9 mouse cellular contexts compared by ENCODE assay signal in genomic region chr11:58957226-58957914, GRCm38 (mm10). TPM values are rescaled to one million over a fixed set of nuclear protein-coding genes. Genes with fewer than 3 reads are reported as not detected.
DNase-seq lines count a peak whose midpoint lies in the region; ATAC-seq and TF ChIP-seq lines count a peak whose summit lies in the region.
"Had no signal": no experiment of that assay in that cellular context is flagged by ENCODE, and none has a peak within 500 bp of the region (broad histone marks: within the 10 kb centered on the region; RNA-seq: fewer than 3 reads in every experiment).

No protein-coding gene starts in this region.

- H3K9ac ChIP-seq in heart, embryonic 16.5 days (ENCODE audit: low read length), result no peak overlapping the region; the same call in 1 of the 2 replicates
- H3K9ac ChIP-seq in midbrain, embryonic 12.5 days (replicated peaks), result peak overlapping the region; percentile 89; the same call in 1 of the 2 replicates

- no peak overlapping the region for H3K27ac ChIP-seq in heart, embryonic 16.5 days (ENCODE audit: low read length)
- 0 out of 2 replicates have a peak overlapping the region, but pooled peaks have one; percentile 20 for H3K27ac ChIP-seq in cortical plate, adult 2 months (ENCODE audit: insufficient read depth, low read length)
- no peak overlapping the region for H3K27ac ChIP-seq in hindbrain, embryonic 10.5 days
- no peak overlapping the region for H3K27ac ChIP-seq in midbrain, embryonic 12.5 days (replicated peaks)

- DNase-seq in heart, adult 8-10 months (ENCODE audit: low spot score), result no peak
- no peak for DNase-seq in hindbrain, embryonic 10.5 days (ENCODE audit: low spot score)
- no peak for DNase-seq in adrenal gland, adult 18-20 months (ENCODE audit: low spot score in 2 of 2)
- DNase-seq in gastrocnemius, postnatal 25 days, result no peak
- DNase-seq in thymus, postnatal 25 days, result no peak

- H3K9me3 ChIP-seq in heart, embryonic 16.5 days (replicated peaks; ENCODE audit: control insufficient read depth, low read length), result peaks cover 9% of the 10 kb centered on the region
- peaks cover 8% of the 10 kb centered on the region for H3K9me3 ChIP-seq in hindbrain, embryonic 10.5 days
- H3K9me3 ChIP-seq in midbrain, embryonic 12.5 days, result no peaks in the 10 kb centered on the region

- no peak for TF ChIP-seq POLR2A in cortical plate, adult 2 months (IDR thresholded peaks at IDR 0.05; ENCODE audit: extremely low read depth, insufficient read depth, low read length)

- no peak for ATAC-seq in heart, embryonic 16.5 days (replicated peaks; ENCODE audit: extremely low read depth, insufficient read depth, low FRiP score)
- no peak for ATAC-seq in midbrain, embryonic 12.5 days (ENCODE audit: low FRiP score, low read depth)
- ATAC-seq: lung, postnatal 0 days had no signal

- TF ChIP-seq CTCF in cortical plate, adult 2 months (IDR thresholded peaks at IDR 0.05; ENCODE audit: extremely low read depth, insufficient read depth, low read length), result no peak

- peaks cover 33% of the 10 kb centered on the region for H3K4me1 ChIP-seq in heart, embryonic 16.5 days (ENCODE audit: control insufficient read depth, insufficient read depth, low read length)
- H3K4me1 ChIP-seq in cortical plate, adult 2 months (ENCODE audit: control insufficient read depth, insufficient read depth, low read length), result peaks cover 4% of the 10 kb centered on the region; the same call in 1 of the 2 replicates
- peaks cover 44% of the 10 kb centered on the region for H3K4me1 ChIP-seq in hindbrain, embryonic 10.5 days (replicated peaks)
- peaks cover 40% of the 10 kb centered on the region for H3K4me1 ChIP-seq in midbrain, embryonic 12.5 days

- peak overlapping the region; percentile 96 for H3K4me2 ChIP-seq in heart, embryonic 16.5 days (ENCODE audit: low read depth, low read length)
- peak overlapping the region; percentile 94 for H3K4me2 ChIP-seq in midbrain, embryonic 12.5 days (replicated peaks)

- WGBS in heart, embryonic 16.5 days, result 83% methylated on average over 5 of the region's 5 CpGs
- WGBS in hindbrain, embryonic 10.5 days, result 87% methylated on average over 5 of the region's 5 CpGs
- 91% methylated on average over 5 of the region's 5 CpGs for WGBS in midbrain, embryonic 12.5 days

- peaks cover 2% of the 10 kb centered on the region; the same call in 1 of the 2 replicates for H3K36me3 ChIP-seq in heart, embryonic 16.5 days (ENCODE audit: control insufficient read depth, insufficient read depth)
- H3K36me3 ChIP-seq in hindbrain, embryonic 10.5 days, result peaks cover 15% of the 10 kb centered on the region
- 0 out of 2 replicates have a peak, but pooled peaks cover 10% of the 10 kb centered on the region for H3K36me3 ChIP-seq in midbrain, embryonic 12.5 days

- no peak overlapping the region; the same call in 1 of the 2 replicates for H3K4me3 ChIP-seq in heart, embryonic 16.5 days (ENCODE audit: low read length)
- peak overlapping the region; percentile 76 for H3K4me3 ChIP-seq in cortical plate, adult 2 months (ENCODE audit: insufficient read depth, low read length)
- H3K4me3 ChIP-seq in hindbrain, embryonic 10.5 days, result peak overlapping the region; percentile 89
- H3K4me3 ChIP-seq in midbrain, embryonic 12.5 days, result peak overlapping the region; percentile 58

- H3K27me3 ChIP-seq in heart, embryonic 16.5 days (ENCODE audit: control insufficient read depth, insufficient read depth, low read length), result peaks cover 13% of the 10 kb centered on the region; the same call in 1 of the 2 replicates
- H3K27me3 ChIP-seq in hindbrain, embryonic 10.5 days (ENCODE audit: insufficient read depth, poor library complexity, severe bottlenecking), result peaks cover 18% of the 10 kb centered on the region
- H3K27me3 ChIP-seq in midbrain, embryonic 12.5 days, result peaks cover 20% of the 10 kb centered on the region

RNA-seq across cellular contexts. Expression of gene Hist3h2a, which starts 2.9 kb away (rescaled TPM):
- 33.9 and 35.2 TPM in 2 replicates for polyA plus RNA-seq in heart, embryonic 16.5 days (2015; fragmentation: Nextera tagmentation; extraction: Ambion mirVana)
- 10 to 100 TPM; 10.5 to 17.8 (median 16.0) TPM for total RNA-seq in heart, adult 8-10 months (2022)
- polyA plus RNA-seq in cortical plate, adult 2 months (2012; rRNA removed), result 40.1 and 42.8 TPM in 2 replicates
- polyA plus RNA-seq in hindbrain, embryonic 10.5 days (2016; fragmentation: Nextera tagmentation; extraction: Ambion mirVana), result 25.4 and 49.0 TPM in 2 replicates
- 87.2 and 87.5 TPM in 2 replicates for polyA plus RNA-seq in midbrain, embryonic 12.5 days (2016; fragmentation: Nextera tagmentation; extraction: Ambion mirVana)
- 10 to 100 TPM; 13.3 to 17.6 TPM for total RNA-seq in adrenal gland, adult 18-20 months (2021)
- total RNA-seq in gastrocnemius, postnatal 25 days (2021), result 10 to 100 TPM; 10.1 to 11.1 TPM

RNA-seq across cellular contexts. Expression of gene Trim17, which starts 2.9 kb away (rescaled TPM):
- polyA plus RNA-seq in heart, embryonic 16.5 days (2015; fragmentation: Nextera tagmentation; extraction: Ambion mirVana), result 0.26 and 0.39 TPM in 2 replicates
- total RNA-seq in heart, adult 8-10 months (2022), result under 1 TPM in 3 of 4 experiments, not detected in 1; 0.06 to 0.20 (median 0.08) TPM
- polyA plus RNA-seq in cortical plate, adult 2 months (2012; rRNA removed), result 6.6 and 7.4 TPM in 2 replicates
- polyA plus RNA-seq in hindbrain, embryonic 10.5 days (2016; fragmentation: Nextera tagmentation; extraction: Ambion mirVana), result 0.41 and 0.85 TPM in 2 replicates
- 0.64 and 0.86 TPM in 2 replicates for polyA plus RNA-seq in midbrain, embryonic 12.5 days (2016; fragmentation: Nextera tagmentation; extraction: Ambion mirVana)
- under 1 TPM; 0.06 to 0.10 TPM for total RNA-seq in adrenal gland, adult 18-20 months (2021)
- total RNA-seq in gastrocnemius, postnatal 25 days (2021), result under 1 TPM; 0.13 to 0.18 TPM

RNA-seq across cellular contexts. Expression of gene Hist3h2ba, which starts 8.7 kb away (rescaled TPM):
- polyA plus RNA-seq in heart, embryonic 16.5 days (2015; fragmentation: Nextera tagmentation; extraction: Ambion mirVana), result 21.8 and 27.5 TPM in 2 replicates
- 1 to 10 TPM in 3 of 4 experiments, not detected in 1; 1.3 to 1.4 (median 1.3) TPM for total RNA-seq in heart, adult 8-10 months (2022)
- polyA plus RNA-seq in cortical plate, adult 2 months (2012; rRNA removed), result 101 and 112 TPM in 2 replicates
- polyA plus RNA-seq in hindbrain, embryonic 10.5 days (2016; fragmentation: Nextera tagmentation; extraction: Ambion mirVana), result 39.0 and 115 TPM in 2 replicates
- 177 and 223 TPM in 2 replicates for polyA plus RNA-seq in midbrain, embryonic 12.5 days (2016; fragmentation: Nextera tagmentation; extraction: Ambion mirVana)
- 1 to 10 TPM; 5.8 to 6.0 TPM for total RNA-seq in adrenal gland, adult 18-20 months (2021)
- 1 to 10 TPM; 1.1 to 1.2 TPM for total RNA-seq in gastrocnemius, postnatal 25 days (2021)

RNA-seq across cellular contexts. Expression of gene Rnf187, which starts 18.7 kb away (rescaled TPM):
- polyA plus RNA-seq in heart, embryonic 16.5 days (2015; fragmentation: Nextera tagmentation; extraction: Ambion mirVana), result 172 and 176 TPM in 2 replicates
- 100 to 1,000 TPM; 165 to 184 (median 175) TPM for total RNA-seq in heart, adult 8-10 months (2022)
- polyA plus RNA-seq in cortical plate, adult 2 months (2012; rRNA removed), result 567 and 588 TPM in 2 replicates
- 297 and 381 TPM in 2 replicates for polyA plus RNA-seq in hindbrain, embryonic 10.5 days (2016; fragmentation: Nextera tagmentation; extraction: Ambion mirVana)
- 437 and 465 TPM in 2 replicates for polyA plus RNA-seq in midbrain, embryonic 12.5 days (2016; fragmentation: Nextera tagmentation; extraction: Ambion mirVana)
- total RNA-seq in adrenal gland, adult 18-20 months (2021), result 100 to 1,000 TPM; 171 to 177 TPM
- total RNA-seq in gastrocnemius, postnatal 25 days (2021), result 100 to 1,000 TPM in 1 of 2 experiments, 10 to 100 TPM in 1; 99.3 to 105 TPM

RNA-seq across cellular contexts. Expression of gene Trim11, which starts 20.5 kb away (rescaled TPM):
- 37.1 and 40.3 TPM in 2 replicates for polyA plus RNA-seq in heart, embryonic 16.5 days (2015; fragmentation: Nextera tagmentation; extraction: Ambion mirVana)
- total RNA-seq in heart, adult 8-10 months (2022), result 10 to 100 TPM; 14.7 to 18.9 (median 16.5) TPM
- polyA plus RNA-seq in cortical plate, adult 2 months (2012; rRNA removed), result 25.9 and 26.7 TPM in 2 replicates
- 18.8 and 20.2 TPM in 2 replicates for polyA plus RNA-seq in hindbrain, embryonic 10.5 days (2016; fragmentation: Nextera tagmentation; extraction: Ambion mirVana)
- 19.9 and 20.5 TPM in 2 replicates for polyA plus RNA-seq in midbrain, embryonic 12.5 days (2016; fragmentation: Nextera tagmentation; extraction: Ambion mirVana)
- total RNA-seq in adrenal gland, adult 18-20 months (2021), result 10 to 100 TPM; 22.0 to 27.1 TPM
- 1 to 10 TPM; 6.7 to 8.1 TPM for total RNA-seq in gastrocnemius, postnatal 25 days (2021)
